Comparison of ENCODE assay signal across 9 mouse cellular contexts in the genomic region with DNA sequence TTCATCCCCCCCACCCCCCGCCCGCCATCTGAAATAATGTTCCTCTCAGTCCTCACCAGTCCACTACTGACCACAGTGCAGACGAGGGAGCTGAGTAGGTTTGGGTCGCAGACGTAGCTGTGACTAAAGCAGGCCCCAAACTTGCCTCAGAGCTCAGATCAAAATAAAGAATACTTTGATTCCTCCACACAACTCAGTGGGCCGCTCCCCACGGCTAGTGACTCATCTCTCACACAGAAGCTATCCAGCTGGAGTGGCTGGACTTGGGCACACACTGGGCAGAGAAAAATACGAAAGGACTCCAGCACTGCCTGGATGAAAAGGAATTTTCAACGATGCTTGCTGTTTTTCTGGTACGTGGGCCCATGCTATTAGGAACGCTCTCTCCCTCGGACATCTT. TPM values are rescaled to one million over a fixed set of nuclear protein-coding genes. Genes with fewer than 3 reads are reported as not detected.
DNase-seq lines count a peak whose midpoint lies in the region; ATAC-seq and TF ChIP-seq lines count a peak whose summit lies in the region.
"Had no signal": no experiment of that assay in that cellular context is flagged by ENCODE, and none has a peak within 500 bp of the region (broad histone marks: within the 10 kb centered on the region; RNA-seq: fewer than 3 reads in every experiment).

No protein-coding gene starts in this region.

- DNase-seq in adrenal gland, postnatal 14 days: peak; percentile 35
- no peak for DNase-seq in adrenal gland, postnatal 4 days (ENCODE audit: low spot score in 2 of 2)
- peak; percentile 46 for DNase-seq in urinary bladder, postnatal 14 days (ENCODE audit: low spot score)
- DNase-seq in urinary bladder, postnatal 36 days (ENCODE audit: low spot score in 2 of 2): no peak
- DNase-seq in stomach, postnatal 0 days (ENCODE audit: low spot score): peak; percentile 54
- DNase-seq in lung, postnatal 14 days: no peak

- TF ChIP-seq EP300 in stomach, postnatal 0 days (optimal IDR thresholded peaks at IDR 0.05): no peak

- H3K4me2 ChIP-seq in hindbrain, embryonic 16.5 days (ENCODE audit: low read length): no peak overlapping the region
- no peak overlapping the region for H3K4me2 ChIP-seq in stomach, postnatal 0 days (replicated peaks; ENCODE audit: low read depth)
- no peak overlapping the region for H3K4me2 ChIP-seq in intestine, embryonic 15.5 days (replicated peaks)
- H3K4me2 ChIP-seq: limb, embryonic 12.5 days had no signal

- H3K9ac ChIP-seq in hindbrain, embryonic 16.5 days (ENCODE audit: low read depth, low read length): peak overlapping the region; percentile 8; the same call in 1 of the 2 replicates
- H3K9ac ChIP-seq in stomach, postnatal 0 days (ENCODE audit: low read length): no peak overlapping the region
- no peak overlapping the region for H3K9ac ChIP-seq in intestine, embryonic 15.5 days
- H3K9ac ChIP-seq: limb, embryonic 12.5 days had no signal

- TF ChIP-seq CTCF in stomach, postnatal 0 days (IDR thresholded peaks at IDR 0.05; ENCODE audit: low read depth): no peak

- no peaks in the 10 kb centered on the region for H3K9me3 ChIP-seq in hindbrain, embryonic 16.5 days (ENCODE audit: control insufficient read depth, low read length)
- H3K9me3 ChIP-seq in stomach, postnatal 0 days (ENCODE audit: control insufficient read depth, low read length): no peaks in the 10 kb centered on the region
- H3K9me3 ChIP-seq in intestine, embryonic 15.5 days: no peaks in the 10 kb centered on the region
- H3K9me3 ChIP-seq: limb, embryonic 12.5 days had no signal

- no peak for ATAC-seq in hindbrain, embryonic 16.5 days
- peak; percentile 73 for ATAC-seq in stomach, postnatal 0 days (ENCODE audit: low FRiP score, low TSS enrichment)
- no peak for ATAC-seq in intestine, embryonic 15.5 days

- H3K27ac ChIP-seq in hindbrain, embryonic 16.5 days (ENCODE audit: low read depth, low read length): peak overlapping the region; percentile 75
- peak overlapping the region; percentile 59 for H3K27ac ChIP-seq in stomach, postnatal 0 days (replicated peaks)
- H3K27ac ChIP-seq in intestine, embryonic 15.5 days: no peak overlapping the region; the same call in 1 of the 2 replicates

- H3K4me1 ChIP-seq in hindbrain, embryonic 16.5 days (ENCODE audit: control insufficient read depth, insufficient read depth, low read depth, low read length): peaks cover 42% of the 10 kb centered on the region
- H3K4me1 ChIP-seq in stomach, postnatal 0 days (replicated peaks; ENCODE audit: control insufficient read depth, insufficient read depth): no peaks in the 10 kb centered on the region
- H3K4me1 ChIP-seq in intestine, embryonic 15.5 days (replicated peaks): peaks cover 7% of the 10 kb centered on the region; the same call in 1 of the 2 replicates

- 63% methylated on average over 12 of the region's 12 CpGs for WGBS in hindbrain, embryonic 16.5 days
- WGBS in stomach, postnatal 0 days: 62% methylated on average over 12 of the region's 12 CpGs
- WGBS in intestine, embryonic 15.5 days: 85% methylated on average over 12 of the region's 12 CpGs

- H3K27me3 ChIP-seq in hindbrain, embryonic 16.5 days (replicated peaks; ENCODE audit: control insufficient read depth, insufficient read depth, low read length): no peaks in the 10 kb centered on the region
- H3K27me3 ChIP-seq in stomach, postnatal 0 days (ENCODE audit: control insufficient read depth, insufficient read depth, low read length): no peaks in the 10 kb centered on the region
- no peaks in the 10 kb centered on the region for H3K27me3 ChIP-seq in intestine, embryonic 15.5 days (replicated peaks)

- H3K4me3 ChIP-seq in hindbrain, embryonic 16.5 days (ENCODE audit: low read length): no peak overlapping the region
- no peak overlapping the region for H3K4me3 ChIP-seq in stomach, postnatal 0 days (ENCODE audit: low read depth, low read length)
- no peak overlapping the region for H3K4me3 ChIP-seq in intestine, embryonic 15.5 days (replicated peaks)
- H3K4me3 ChIP-seq: limb, embryonic 12.5 days had no signal

- peaks cover 29% of the 10 kb centered on the region for H3K36me3 ChIP-seq in hindbrain, embryonic 16.5 days (ENCODE audit: control insufficient read depth, insufficient read depth, low read length)
- H3K36me3 ChIP-seq in stomach, postnatal 0 days (ENCODE audit: control insufficient read depth, insufficient read depth, low read length): peaks cover 9% of the 10 kb centered on the region; the same call in 1 of the 2 replicates
- H3K36me3 ChIP-seq in intestine, embryonic 15.5 days: peaks cover 15% of the 10 kb centered on the region; the same call in 1 of the 2 replicates

RNA-seq across cellular contexts. Expression of a gene that starts 10.8 kb away (rescaled TPM):
- total RNA-seq in adrenal gland, postnatal 14 days (2021): 23.4 and 27.2 TPM in 2 replicates
- 10 to 100 TPM; 27.8 TPM for total RNA-seq in adrenal gland, postnatal 4 days (2021)
- 52.2 and 55.9 TPM in 2 replicates for polyA plus RNA-seq in hindbrain, embryonic 16.5 days (2015; fragmentation: Nextera tagmentation; extraction: Ambion mirVana)
- 17.6 and 17.8 TPM in 2 replicates for polyA plus RNA-seq in stomach, postnatal 0 days (2015; fragmentation: Nextera tagmentation; extraction: Ambion mirVana)
- 14.4 and 14.6 TPM in 2 replicates for polyA plus RNA-seq in intestine, embryonic 15.5 days (2015; fragmentation: Nextera tagmentation; extraction: Ambion mirVana)

RNA-seq across cellular contexts. Expression of a gene that starts 22.4 kb away (rescaled TPM):
- total RNA-seq in adrenal gland, postnatal 14 days (2021): 69.8 and 78.1 TPM in 2 replicates
- 100 to 1,000 TPM in 1 of 2 experiments, 10 to 100 TPM in 1; 93.5 to 109 TPM for total RNA-seq in adrenal gland, postnatal 4 days (2021)
- 51.6 and 52.0 TPM in 2 replicates for polyA plus RNA-seq in hindbrain, embryonic 16.5 days (2015; fragmentation: Nextera tagmentation; extraction: Ambion mirVana)
- polyA plus RNA-seq in stomach, postnatal 0 days (2015; fragmentation: Nextera tagmentation; extraction: Ambion mirVana): 30.5 and 38.7 TPM in 2 replicates
- 92.8 and 101 TPM in 2 replicates for polyA plus RNA-seq in intestine, embryonic 15.5 days (2015; fragmentation: Nextera tagmentation; extraction: Ambion mirVana)

Comparison
In these comparisons a context has a peak if more than half of its experiments do, and no peak if none do; other contexts are left out.
1. DNase-seq: peak in adrenal gland, postnatal 14 days (single experiment), urinary bladder, postnatal 14 days (single experiment) and stomach, postnatal 0 days (single experiment); none in adrenal gland, postnatal 4 days (0 of 2), urinary bladder, postnatal 36 days (0 of 2) and lung, postnatal 14 days (single experiment).